Comparison of ENCODE assay signal across 9 mouse cellular contexts in the genomic region with DNA sequence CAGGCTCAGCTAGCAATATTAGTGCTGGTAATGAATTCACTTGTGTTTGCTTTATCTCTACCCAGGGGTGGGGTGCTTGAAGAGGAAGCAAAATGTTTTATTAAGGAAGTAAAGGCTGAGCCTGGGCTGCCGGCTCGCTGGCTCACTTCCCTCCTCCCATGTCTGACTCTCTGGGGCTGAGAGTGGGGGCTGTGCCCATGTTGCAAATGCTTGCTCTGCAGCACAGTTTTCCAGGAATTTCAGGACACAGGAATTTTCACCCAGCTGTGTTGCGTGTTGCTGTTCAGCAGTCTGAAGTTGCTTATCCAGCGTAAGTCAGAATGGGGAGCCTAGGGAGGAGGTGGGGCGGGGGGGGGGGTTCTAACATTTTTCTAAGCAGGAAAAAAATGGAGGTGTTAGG.
DNase-seq lines count a peak whose midpoint lies in the region; ATAC-seq and TF ChIP-seq lines count a peak whose summit lies in the region.
"Had no signal": no experiment of that assay in that cellular context is flagged by ENCODE, and none has a peak within 500 bp of the region (broad histone marks: within the 10 kb centered on the region; RNA-seq: fewer than 3 reads in every experiment).

No protein-coding gene starts in this region.

- no peak for TF ChIP-seq CTCF in brain, embryonic 14.5 days (IDR thresholded peaks at IDR 0.05; ENCODE audit: borderline replicate concordance, extremely low read depth, insufficient read depth, insufficient read length)

- no peak for ATAC-seq in kidney, embryonic 15.5 days (replicated peaks; ENCODE audit: low FRiP score)
- peak; percentile 40 for ATAC-seq in hindbrain, embryonic 16.5 days

- H3K4me3 ChIP-seq in kidney, embryonic 15.5 days (replicated peaks), result no peak overlapping the region
- no peak overlapping the region for H3K4me3 ChIP-seq in hindbrain, embryonic 16.5 days (ENCODE audit: low read length)

- no peaks in the 10 kb centered on the region for H3K9me3 ChIP-seq in kidney, embryonic 15.5 days (replicated peaks)
- no peaks in the 10 kb centered on the region for H3K9me3 ChIP-seq in hindbrain, embryonic 16.5 days (ENCODE audit: control insufficient read depth, low read length)

- no peak for TF ChIP-seq POLR2A in brain, embryonic 14.5 days (IDR thresholded peaks at IDR 0.05; ENCODE audit: borderline replicate concordance, extremely low read depth, insufficient read depth, insufficient read length, poor library complexity, severe bottlenecking)

- no peaks in the 10 kb centered on the region for H3K4me1 ChIP-seq in kidney, embryonic 15.5 days
- no peaks in the 10 kb centered on the region for H3K4me1 ChIP-seq in hindbrain, embryonic 16.5 days (ENCODE audit: control insufficient read depth, insufficient read depth, low read depth, low read length)

- peak; percentile 27 for DNase-seq in embryo, embryonic 11 days
- DNase-seq in embryo, embryonic 9.5 days (ENCODE audit: extremely low spot score), result no peak
- peak; percentile 13 for DNase-seq in kidney, postnatal 10 days
- peak; percentile 48 for DNase-seq in brain, embryonic 14.5 days (ENCODE audit: low read depth)
- no peak for DNase-seq in urinary bladder, postnatal 4 days (ENCODE audit: low spot score in 2 of 2)
- DNase-seq in adrenal gland, adult 2 months, result no peak
- DNase-seq: cerebellum, adult 11 months had no signal

- no peak overlapping the region for H3K4me2 ChIP-seq in kidney, embryonic 15.5 days
- no peak overlapping the region for H3K4me2 ChIP-seq in hindbrain, embryonic 16.5 days (ENCODE audit: low read length)

- H3K27me3 ChIP-seq in kidney, embryonic 15.5 days, result no peaks in the 10 kb centered on the region
- H3K27me3 ChIP-seq in hindbrain, embryonic 16.5 days (replicated peaks; ENCODE audit: control insufficient read depth, insufficient read depth, low read length), result no peaks in the 10 kb centered on the region

- WGBS in kidney, embryonic 15.5 days, result 26% methylated on average over 5 of the region's 5 CpGs
- 45% methylated on average over 5 of the region's 5 CpGs for WGBS in hindbrain, embryonic 16.5 days

- no peak overlapping the region for H3K27ac ChIP-seq in kidney, embryonic 15.5 days
- H3K27ac ChIP-seq in hindbrain, embryonic 16.5 days (ENCODE audit: low read depth, low read length), result no peak overlapping the region

- no peak overlapping the region for H3K9ac ChIP-seq in kidney, embryonic 15.5 days
- no peak overlapping the region for H3K9ac ChIP-seq in hindbrain, embryonic 16.5 days (ENCODE audit: low read depth, low read length)

- H3K36me3 ChIP-seq in kidney, embryonic 15.5 days, result no peaks in the 10 kb centered on the region
- no peaks in the 10 kb centered on the region for H3K36me3 ChIP-seq in hindbrain, embryonic 16.5 days (ENCODE audit: control insufficient read depth, insufficient read depth, low read length)

Comparison
In these comparisons a context has a peak if more than half of its experiments do, and no peak if none do; other contexts are left out.
1. DNase-seq: peak in embryo, embryonic 11 days (single experiment), kidney, postnatal 10 days (single experiment) and brain, embryonic 14.5 days (single experiment); none in embryo, embryonic 9.5 days (single experiment), urinary bladder, postnatal 4 days (0 of 2) and adrenal gland, adult 2 months (single experiment).